Mouse (Mus musculus): Measurements from ENCODE around the gene Naa80. TPM values are rescaled to one million over a fixed set of nuclear protein-coding genes. Genes with fewer than 3 reads are reported as not detected.

Gene Naa80
- total RNA-seq, 2 experiments from 2014 or later: 17.7 to 20.6 TPM

Other genes starting within 250 kb of the Naa80 start
- gene Hemk1, start 240.5 kb upstream of the Naa80 start, total RNA-seq (2021): 10 to 100 TPM; 24.1 to 33.5 TPM
- gene 6430571L13Rik, start 238.3 kb upstream of the Naa80 start, total RNA-seq (2021): 10 to 100 TPM in 1 of 2 experiments, 1 to 10 TPM in 1; 4.0 to 10.9 TPM
- 1 to 10 TPM; 4.1 to 4.7 TPM for gene Cacna2d2, start 179.3 kb upstream of the Naa80 start, total RNA-seq (2021)
- gene Tmem115, start 44.9 kb upstream of the Naa80 start, total RNA-seq (2021): 10 to 100 TPM; 31.4 to 37.6 TPM
- 10 to 100 TPM; 15.4 to 16.1 TPM for gene Cyb561d2, start 36.7 kb upstream of the Naa80 start, total RNA-seq (2021)
- 10 to 100 TPM; 19.2 to 21.3 TPM for gene Nprl2, start 36.7 kb upstream of the Naa80 start, total RNA-seq (2021)
- not detected for gene Zmynd10, start 31.6 kb upstream of the Naa80 start, total RNA-seq (2021)
- gene Rassf1, start 27.3 kb upstream of the Naa80 start, total RNA-seq (2021): 10 to 100 TPM; 23.6 to 27.7 TPM
- 10 to 100 TPM; 35.2 to 35.4 TPM for gene Tusc2, start 15.6 kb upstream of the Naa80 start, total RNA-seq (2021)
- 10 to 100 TPM; 40.2 to 47.6 TPM for gene Hyal2, start 10.9 kb upstream of the Naa80 start, total RNA-seq (2021)
- gene Hyal1, start 2.0 kb upstream of the Naa80 start, total RNA-seq (2021): 1 to 10 TPM; 8.9 to 9.3 TPM
- 1 to 10 TPM; 1.0 to 1.2 TPM for gene Hyal3, start 1.9 kb downstream of the Naa80 start, total RNA-seq (2021)
- gene Ifrd2, start 8.8 kb downstream of the Naa80 start, total RNA-seq (2021): 10 to 100 TPM; 37.4 to 40.9 TPM
- 10 to 100 TPM in 1 of 2 experiments, 1 to 10 TPM in 1; 9.5 to 13.2 TPM for gene Sema3b, start 30.3 kb downstream of the Naa80 start, total RNA-seq (2021)
- gene Gnai2, start 56.5 kb downstream of the Naa80 start, total RNA-seq (2021): 100 to 1,000 TPM; 292 to 327 TPM
- 10 to 100 TPM; 42.0 to 95.1 TPM for gene Slc38a3, start 90.6 kb downstream of the Naa80 start, total RNA-seq (2021)
- under 1 TPM; 0.33 to 0.42 TPM for gene Gnat1, start 100.8 kb downstream of the Naa80 start, total RNA-seq (2021)
- 10 to 100 TPM; 20.2 to 24.8 TPM for gene Sema3f, start 131.6 kb downstream of the Naa80 start, total RNA-seq (2021)
- 100 to 1,000 TPM in 1 of 2 experiments, 10 to 100 TPM in 1; 97.7 to 131 TPM for gene Rbm5, start 192.1 kb downstream of the Naa80 start, total RNA-seq (2021)